Mouse (Mus musculus) embryo, embryonic 10 days (tissue): ENCODE measurements around the gene Gm15319.
"Not testable (repeated sequence)": the region's sequence is repeated elsewhere in the genome, so short reads cannot be mapped to it uniquely, and the experiment has no call there.

ENCODE experiments used
- DNase-seq: peaks from one replicate; pipeline ENCODE4 v3.0.0-alpha.2; 2015; ENCODE audit warnings: low spot score

Gm15319 gene

GRCm38 (mm10) chr8:20296803-20297702 lies 66.0 kb downstream of the Gm15319 start:
- peak; percentile 82 for DNase-seq

- peak; percentile 1 for DNase-seq
These were observed 67.1 kb downstream of the Gm15319 start for GRCm38 (mm10) chr8:20295881-20296280.

- not testable (repeated sequence) for DNase-seq
These were observed 68.2 kb downstream of the Gm15319 start for GRCm38 (mm10) chr8:20294826-20295225.

GRCm38 (mm10) chr8:20293966-20294365 lies 69.0 kb downstream of the Gm15319 start:
- not testable (repeated sequence) for DNase-seq

- not testable (repeated sequence) for DNase-seq
These were observed 73.0 kb downstream of the Gm15319 start for GRCm38 (mm10) chr8:20290015-20290414.

GRCm38 (mm10) chr8:20288878-20289277 lies 74.1 kb downstream of the Gm15319 start:
- DNase-seq = not testable (repeated sequence)

GRCm38 (mm10) chr8:20287706-20288105 lies 75.3 kb downstream of the Gm15319 start:
- DNase-seq = not testable (repeated sequence)
